Mouse (Mus musculus) embryonic stem cell, embryonic (primary cell): Measurements from ENCODE around the gene Chrm4.

ENCODE experiments used
- CTCF ChIA-PET, 4 experiments: fragments of 300-600 bp in 2 of 4; fragments of 350-600 bp in 2 of 4; sonication (Branson Sonifier 250); formaldehyde crosslinking; loops; one replicate each; lab custom pipeline; 2022; ENCODE audit warnings: inconsistent platforms in 2 of 4; lab: Charles Lee
- POLR2A ChIA-PET, 4 experiments: fragments of 300-600 bp in 2 of 4; fragments of 350-600 bp in 2 of 4; sonication (Branson Sonifier 250); formaldehyde crosslinking; loops; one replicate each; lab custom pipeline; 2022; ENCODE audit warnings: antibody characterized with exemption in 4 of 4, inconsistent platforms in 1 of 4; lab: Charles Lee

Chrm4 gene

DNA sequence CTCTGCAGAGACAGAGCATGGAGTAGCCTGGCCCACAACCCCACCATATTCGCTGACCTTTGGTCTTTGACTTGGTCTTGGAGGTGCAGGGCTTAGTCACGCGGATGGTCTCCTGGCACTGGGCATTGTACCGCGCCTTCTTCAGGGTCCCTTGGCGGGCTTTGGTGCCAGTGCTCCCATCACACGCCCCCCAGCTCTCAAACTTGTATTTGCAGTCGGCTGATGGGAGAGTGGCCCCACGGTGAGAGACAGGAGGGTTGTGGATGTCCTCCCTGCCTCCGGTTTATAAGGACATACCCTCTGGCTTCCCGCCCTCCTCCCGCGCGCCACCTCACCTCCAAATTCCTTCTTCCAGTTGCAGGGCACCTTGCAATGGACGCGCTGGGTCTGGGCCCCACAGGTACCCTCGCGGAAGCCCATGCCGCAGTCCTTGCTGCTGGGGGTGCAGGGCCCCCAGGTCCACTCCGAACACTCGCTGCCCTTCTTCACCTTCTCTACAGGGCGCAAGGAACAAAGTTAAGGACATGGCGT is 3.8 kb downstream of the Chrm4 start:
- CTCF ChIA-PET, result interaction anchor here (0.6 to 1.8 kb wide), 20 partner anchors 10 to 595 kb away, joined by 3 to 39 read pairs (median 6); partner anchors contain the start of gene Gm9821 (in 2 of the 4)
- POLR2A ChIA-PET, result interaction anchor here in 3 of 4 experiments (0.6 to 3.3 kb wide), 18 partner anchors 8 to 658 kb away, joined by 3 to 33 read pairs (median 4); partner anchors contain the start of gene F2 (in 1 of the 3)

DNA sequence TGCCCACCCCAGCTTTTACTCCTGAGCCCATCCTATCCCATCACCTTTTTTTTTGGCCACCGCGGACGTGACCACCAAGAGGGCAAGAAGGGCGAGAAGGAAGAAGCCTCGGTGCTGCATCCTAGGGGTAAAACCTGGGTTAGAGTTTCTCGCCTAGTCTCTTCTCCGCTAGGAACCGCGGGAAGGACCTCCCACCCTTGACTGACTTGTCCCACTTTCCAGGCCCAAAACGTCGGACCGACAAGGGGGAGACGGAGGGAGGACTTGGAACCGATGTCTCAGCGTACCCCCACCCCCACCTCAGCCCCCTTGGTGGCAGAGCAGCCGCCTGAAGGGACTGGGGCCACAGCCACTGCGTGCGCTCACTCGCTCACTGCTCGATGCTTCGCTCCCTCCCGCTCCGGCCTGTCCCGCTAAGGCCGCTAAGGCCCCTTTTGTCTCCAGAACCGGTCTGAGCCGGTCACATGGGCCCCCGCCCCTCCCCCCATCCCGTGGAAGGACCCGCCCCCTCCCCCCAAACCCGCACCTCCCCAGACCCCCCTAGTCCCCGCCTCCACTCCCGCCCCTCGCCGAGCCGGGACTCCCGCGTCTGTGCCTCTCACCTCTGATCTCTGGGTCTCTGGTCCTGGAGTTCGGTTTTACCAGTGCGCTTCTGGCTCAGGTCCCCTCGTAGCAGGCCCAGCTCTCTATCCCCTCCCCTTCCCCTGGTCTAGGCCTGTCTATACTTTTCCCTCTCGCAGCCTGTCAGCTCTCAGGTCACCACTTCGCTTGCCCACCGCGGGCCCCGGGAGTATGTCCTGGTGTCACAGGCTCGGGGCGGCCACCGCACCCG is 4.5 kb downstream of the Chrm4 start:
- POLR2A ChIA-PET, result interaction anchor here in 3 of 4 experiments (0.5 to 3.6 kb wide), 66 partner anchors 9 to 1371 kb away, joined by 3 to 33 read pairs (median 5); partner anchors contain the start of genes Gm9821 (in 2 of the 3), Arhgap1 (in 1 of the 3), Ddb2 (in 1 of the 3) and Dgkz (in 1 of the 3)
- CTCF ChIA-PET, result interaction anchor here (0.6 to 5.3 kb wide), 38 partner anchors 7 to 1253 kb away, joined by 3 to 69 read pairs (median 5); partner anchors contain the start of genes Gm9821 (in 2 of the 4) and Ddb2 (in 1 of the 4)

GRCm38 (mm10) chr2:91932160-91932711 is 5.2 kb downstream of the Chrm4 start, which contains the start of gene Mdk:
Gene Mdk (minus strand): TSS chr2:91932297.
- ChIA-PET POLR2A (interaction anchor here (0.5 to 3.6 kb wide), 83 partner anchors 7 to 1370 kb away, joined by 3 to 33 read pairs (median 5); partner anchors contain the start of genes Gm9821 (in 3 of the 4), Arhgap1 (in 2 of the 4), Zfp408 (in 2 of the 4) and Atg13 (in 1 of the 4)), CTCF (interaction anchor here (0.6 to 5.3 kb wide), 52 partner anchors 8 to 1295 kb away, joined by 3 to 69 read pairs (median 4); partner anchors contain the start of genes Gm9821 (in 2 of the 4) and Ddb2 (in 1 of the 4))

- ChIA-PET POLR2A (interaction anchor here (0.6 to 3.6 kb wide), 73 partner anchors 8 to 1369 kb away, joined by 3 to 33 read pairs (median 5); partner anchors contain the start of genes Arhgap1 (in 2 of the 4), Gm9821 (in 2 of the 4), Large2 (in 2 of the 4) and Pex16 (in 2 of the 4)), CTCF (interaction anchor here (0.6 to 5.3 kb wide), 46 partner anchors 9 to 1958 kb away, joined by 3 to 69 read pairs (median 4); partner anchors contain the start of genes Gm9821 (in 2 of the 4) and Ddb2 (in 1 of the 4))
Measured at GRCm38 (mm10) chr2:91932737-91933350, 5.8 kb downstream of the Chrm4 start.

GRCm38 (mm10) chr2:91933471-91933870 is 6.4 kb downstream of the Chrm4 start:
- POLR2A ChIA-PET, result interaction anchor here (0.8 to 3.6 kb wide), 34 partner anchors 8 to 542 kb away, joined by 3 to 33 read pairs (median 6); partner anchors contain the start of genes Arhgap1 (in 2 of the 4), Large2 (in 2 of the 4), Pex16 (in 2 of the 4) and Zfp408 (in 2 of the 4)
- CTCF ChIA-PET, result interaction anchor here (0.7 to 5.3 kb wide), 19 partner anchors 10 to 1958 kb away, joined by 3 to 69 read pairs (median 4); partner anchors contain the start of genes Gm9821 (in 2 of the 4) and Ddb2 (in 1 of the 4)

- POLR2A ChIA-PET, result interaction anchor here in 3 of 4 experiments (0.9 to 3.6 kb wide), 16 partner anchors 10 to 441 kb away, joined by 3 to 33 read pairs (median 7); partner anchors contain the start of genes Gm9821 (in 2 of the 3), Large2 (in 1 of the 3) and Pex16 (in 1 of the 3)
- CTCF ChIA-PET, result interaction anchor here in 3 of 4 experiments (0.8 to 5.3 kb wide), 9 partner anchors 10 to 697 kb away, joined by 3 to 69 read pairs (median 8); partner anchors contain the start of genes Gm9821 (in 2 of the 3) and Ddb2 (in 1 of the 3)
Measured at GRCm38 (mm10) chr2:91934016-91934415, 7.0 kb downstream of the Chrm4 start.

DNA sequence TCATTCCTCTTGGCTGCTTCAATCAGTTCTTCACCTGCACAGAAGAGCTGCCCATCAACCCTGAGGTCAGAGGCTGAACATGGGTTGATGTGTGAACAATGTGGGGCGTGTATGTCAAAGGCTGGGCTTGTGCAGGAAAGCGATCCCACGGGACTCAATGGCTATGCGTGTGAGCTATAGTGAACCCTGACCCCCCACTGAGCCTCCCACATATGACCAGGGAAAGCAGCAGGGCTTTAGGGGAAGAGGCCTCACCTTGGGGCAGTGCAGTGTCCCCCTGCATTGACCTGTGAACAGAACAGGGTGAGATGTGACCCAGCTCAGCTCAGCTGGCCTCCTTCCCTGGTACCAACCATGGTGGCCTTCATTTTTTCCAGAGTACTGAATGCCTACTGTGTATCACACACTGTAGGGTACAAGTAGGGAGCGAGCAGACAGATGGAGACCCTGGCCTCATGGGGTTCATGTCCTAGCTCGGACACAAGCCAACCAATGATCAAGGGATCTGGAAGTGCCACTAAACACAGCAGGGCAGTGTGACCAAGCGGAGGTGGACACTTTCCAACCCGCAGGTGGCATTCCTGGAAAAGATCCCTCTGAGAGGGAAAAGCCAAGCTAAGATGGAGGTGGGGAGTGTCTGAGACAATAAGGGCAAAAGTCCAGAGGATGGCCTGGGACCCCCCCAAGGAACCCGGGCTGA is 7.9 kb downstream of the Chrm4 start:
- CTCF ChIA-PET, result interaction anchor here in 3 of 4 experiments (0.7 to 5.3 kb wide), 5 partner anchors 9 to 38 kb away, joined by 3 to 69 read pairs (median 5); partner anchors contain the start of gene Gm9821 (in 1 of the 3)
- POLR2A ChIA-PET, result interaction anchor here in 3 of 4 experiments (0.6 to 3.6 kb wide), 9 partner anchors 9 to 77 kb away, joined by 3 to 18 read pairs (median 4); partner anchors contain the start of gene Gm9821 (in 1 of the 3)

GRCm38 (mm10) chr2:91936154-91936553 is 9.1 kb downstream of the Chrm4 start:
- ChIA-PET POLR2A (interaction anchor here in 2 of 4 experiments (1.4 to 2.8 kb wide), 6 partner anchors 8 to 54 kb away, joined by 3 to 18 read pairs (median 8); partner anchors contain the start of gene Gm9821 (in 1 of the 2)), CTCF (interaction anchor here (0.5 to 5.3 kb wide), 10 partner anchors 8 to 28 kb away, joined by 3 to 69 read pairs (median 4); partner anchors contain the start of genes Chrm4 (in 1 of the 4) and Gm9821 (in 1 of the 4))

GRCm38 (mm10) chr2:91939303-91939935 is 12.4 kb downstream of the Chrm4 start:
- ChIA-PET CTCF (interaction anchor here in 2 of 4 experiments (0.6 to 1.6 kb wide), 2 partner anchors 11 to 55 kb away, joined by 3 to 5 read pairs; no protein-coding TSS in a partner anchor), POLR2A (interaction anchor here in 1 of 4 experiments (0.8 to 1.8 kb wide), 4 partner anchors 8 to 188 kb away, joined by 3 to 8 read pairs (median 4); partner anchors contain the start of genes Chrm4 and Mdk)

DNA sequence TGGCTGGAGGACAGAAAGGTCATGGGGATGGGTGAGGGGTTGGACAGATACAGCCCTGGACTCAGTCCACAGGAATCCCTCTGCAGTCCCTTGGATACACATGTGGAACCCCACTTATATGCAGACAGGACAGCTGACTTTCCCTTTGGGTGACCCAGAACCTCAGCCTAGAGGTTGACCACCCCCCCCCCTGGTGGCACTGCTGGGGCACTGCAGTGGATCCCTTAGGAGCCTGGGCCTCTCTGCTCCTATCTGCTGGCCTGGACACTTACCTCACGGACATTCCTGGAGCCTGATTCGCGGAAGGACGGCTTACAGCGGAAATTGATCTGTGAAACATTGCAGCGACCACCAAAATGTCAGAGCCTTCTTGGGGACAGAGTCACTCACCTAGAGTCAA is 15.3 kb downstream of the Chrm4 start:
- ChIA-PET CTCF (interaction anchor here in 3 of 4 experiments (0.7 to 7.1 kb wide), 16 partner anchors 8 to 543 kb away, joined by 3 to 69 read pairs (median 16); partner anchors contain the start of gene Mdk (in 2 of the 3)), POLR2A (interaction anchor here in 2 of 4 experiments (0.5 to 1.2 kb wide), 4 partner anchors 10 to 807 kb away, joined by 3 to 8 read pairs (median 4); partner anchors contain the start of gene Mdk (in 1 of the 2))

- ChIA-PET POLR2A (interaction anchor here (0.8 to 3.6 kb wide), 24 partner anchors 8 to 309 kb away, joined by 3 to 24 read pairs (median 5); partner anchors contain the start of genes Mdk (in 3 of the 4) and F2 (in 1 of the 4)), CTCF (interaction anchor here (0.5 to 7.1 kb wide), 53 partner anchors 8 to 503 kb away, joined by 3 to 69 read pairs (median 6); partner anchors contain the start of genes Mdk (in 3 of the 4), Chrm4 (in 2 of the 4), Creb3l1 (in 1 of the 4) and Large2 (in 1 of the 4))
Measured at GRCm38 (mm10) chr2:91944170-91944950, 17.3 kb downstream of the Chrm4 start.

DNA sequence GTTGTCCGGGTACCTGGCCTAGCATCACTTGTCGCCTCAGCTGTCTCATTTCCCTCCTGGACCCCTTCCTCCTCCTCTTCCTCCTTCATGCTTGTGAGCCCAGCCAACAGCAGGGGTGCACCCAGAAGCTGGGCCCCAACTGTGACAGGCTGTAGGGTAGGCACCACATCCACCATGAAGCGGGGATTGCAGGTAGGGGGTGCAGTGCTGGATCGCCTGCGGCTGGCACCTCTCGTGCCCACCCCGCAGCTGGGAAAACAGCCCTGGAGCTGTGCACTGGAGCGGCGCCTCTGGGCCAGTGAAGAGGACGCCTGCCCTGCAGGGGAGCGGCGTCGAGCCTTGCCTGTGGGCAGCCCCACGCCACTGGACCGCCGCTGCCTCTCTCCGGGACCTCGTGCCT is 18.4 kb downstream of the Chrm4 start, which contains the start of gene Gm9821:
Gene Gm9821 (plus strand): TSS at position 221 of the 400 bp plus-strand sequence.
- POLR2A ChIA-PET, result interaction anchor here (0.5 to 3.6 kb wide), 13 partner anchors 8 to 65 kb away, joined by 3 to 24 read pairs (median 6); partner anchors contain the start of gene Mdk (in 3 of the 4)
- CTCF ChIA-PET, result interaction anchor here (1.2 to 7.1 kb wide), 20 partner anchors 8 to 425 kb away, joined by 3 to 69 read pairs (median 18); partner anchors contain the start of genes Mdk (in 3 of the 4) and Chrm4 (in 2 of the 4)

- ChIA-PET CTCF (interaction anchor here in 3 of 4 experiments (1.0 to 7.1 kb wide), 7 partner anchors 12 to 41 kb away, joined by 3 to 56 read pairs (median 4); no protein-coding TSS in a partner anchor), POLR2A (interaction anchor here in 2 of 4 experiments (0.6 to 3.1 kb wide), 15 partner anchors 8 to 478 kb away, joined by 3 to 17 read pairs (median 5); partner anchors contain the start of gene Mdk (in 1 of the 2))
Measured at GRCm38 (mm10) chr2:91946836-91947235, 19.8 kb downstream of the Chrm4 start.
